Mouse (Mus musculus) G1E (cell line): ENCODE results near the gene Rnf150.

Source experiments
- CTCF ChIP-seq: IDR thresholded peaks from 2 replicates; pipeline ENCODE4 v1.5.1; 2012; ENCODE audit warnings: low read depth, low read length, inconsistent platforms, mixed read lengths
- GATA1 ChIP-seq: IDR thresholded peaks from 2 replicates; pipeline ENCODE4 v1.6.1; 2012; ENCODE audit warnings: borderline replicate concordance, low read length, inconsistent platforms, mixed read lengths
- POLR2AphosphoS5 ChIP-seq: IDR thresholded peaks from 2 replicates; pipeline ENCODE4 v1.6.1; 2012; ENCODE audit warnings: low read depth, low read length, inconsistent platforms; ENCODE audit not compliant: insufficient replicate concordance
- TAL1 ChIP-seq: conservative IDR thresholded peaks from 2 replicates; pipeline ENCODE4 v1.6.1; 2012; ENCODE audit warnings: low read depth, low read length, inconsistent platforms, mixed read lengths

DNA sequence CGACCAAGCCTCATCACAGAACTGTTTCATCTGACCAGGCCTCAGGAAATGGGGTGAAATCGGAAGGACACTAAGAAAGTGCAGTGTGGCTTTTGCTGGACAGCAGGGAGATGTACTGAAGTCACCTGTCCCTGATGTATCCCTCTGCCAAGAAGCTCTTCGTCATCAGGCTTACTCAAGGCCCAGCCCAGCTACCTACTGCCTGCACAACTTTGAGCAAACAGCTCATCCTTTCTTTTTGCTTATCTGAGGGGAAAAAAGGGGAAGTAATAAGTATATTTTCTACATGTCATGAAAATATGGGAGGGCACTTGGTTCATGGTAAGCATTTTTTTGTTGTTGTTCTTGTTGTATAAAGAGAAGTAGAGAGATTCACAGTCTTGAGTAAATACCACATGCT, 191.6 kb downstream of the Rnf150 start:
- TF ChIP-seq CTCF (no peak), GATA1 (no peak), TAL1 (no peak), POLR2AphosphoS5 (no peak)
